Mouse (Mus musculus) intestine, postnatal 0 days (tissue): Measurements from ENCODE around the gene Dnhd1. TPM values are rescaled to one million over a fixed set of nuclear protein-coding genes. Genes with fewer than 3 reads are reported as not detected.
A peak's percentile ranks its signal among the peaks of the same experiment; 100 is the strongest.

Source experiments
- ATAC-seq: fragments of 200-750 bp; cut with Nextera tagmentation; 2 replicates; pipeline ENCODE4 v1.8.0; 2017; ENCODE audit warnings: mild to moderate bottlenecking, moderate TSS enrichment, moderate library complexity
- H3K27ac ChIP-seq: fragments of 300-500 bp; sonication (generic); 2 replicates; pipeline ENCODE4 v1.5.1; 2014; ENCODE audit warnings: mild to moderate bottlenecking, low read depth, low read length, moderate library complexity
- H3K27me3 ChIP-seq: fragments of 300-500 bp; sonication (generic); replicated peaks from 2 replicates; pipeline ENCODE4 v1.6.1; 2014; ENCODE audit warnings: low read length, mixed read lengths; ENCODE audit not compliant: control insufficient read depth, insufficient read depth
- H3K36me3 ChIP-seq: fragments of 300-500 bp; sonication (generic); 2 replicates; pipeline ENCODE4 v1.6.1; 2014; ENCODE audit warnings: mild to moderate bottlenecking, moderate library complexity; ENCODE audit not compliant: control insufficient read depth, insufficient read depth
- H3K4me1 ChIP-seq: fragments of 300-500 bp; sonication (generic); replicated peaks from 2 replicates; pipeline ENCODE4 v1.6.1; 2014; ENCODE audit warnings: antibody characterized with exemption, low read length, mixed read lengths; ENCODE audit not compliant: control insufficient read depth, insufficient read depth
- H3K4me2 ChIP-seq: fragments of 300-500 bp; sonication (generic); replicated peaks from 2 replicates; pipeline ENCODE4 v1.6.1; 2014; ENCODE audit warnings: low read depth, mild to moderate bottlenecking, moderate library complexity
- H3K4me3 ChIP-seq: fragments of 300-500 bp; sonication (generic); 2 replicates; pipeline ENCODE4 v1.5.1; 2014; ENCODE audit warnings: low read depth, low read length
- H3K9ac ChIP-seq: fragments of 300-500 bp; sonication (generic); 2 replicates; pipeline ENCODE4 v1.6.1; 2014; ENCODE audit warnings: mild to moderate bottlenecking, low read depth, low read length
- H3K9me3 ChIP-seq: fragments of 300-500 bp; sonication (generic); 2 replicates; pipeline ENCODE4 v1.6.1; 2016; ENCODE audit warnings: mixed run types; ENCODE audit not compliant: control insufficient read depth
- CTCF ChIP-seq: sonication (generic); IDR thresholded peaks from 2 replicates; pipeline ENCODE4 v1.5.1; 2016; ENCODE audit warnings: low read depth, mild to moderate bottlenecking, control low read depth, antibody characterized with exemption, moderate library complexity
- WGBS: fragments of 180-500 bp; shearing (Covaris S2); extraction: QIAGEN DNeasy Blood & Tissue Kit; methylation state at CpG from one replicate; pipeline ENCODE4 v1.1.7; 2014; 5-methylcytosine and 5-hydroxymethylcytosine counted together
- polyA plus RNA-seq: library from polyadenylated mRNA; unstranded; fragments of >200 nt; fragmentation: Nextera tagmentation; extraction: Ambion mirVana; gene quantifications from 2 replicates; pipeline ENCODE4 v1.2.1, GENCODE M21; 2015

The Dnhd1 gene
- polyA plus RNA-seq, 1 experiment from 2014 or later: 0.09 TPM

- Histone ChIP-seq H3K4me3 (no peak overlapping the region), H3K4me1 (no peaks in the 10 kb centered on the region), H3K4me2 (no peak overlapping the region), H3K9ac (no peak overlapping the region), H3K27me3 (no peaks in the 10 kb centered on the region), H3K36me3 (peaks cover 10% of the 10 kb centered on the region; the same call in 1 of the 2 replicates), H3K27ac (no peak overlapping the region), H3K9me3 (no peaks in the 10 kb centered on the region)
- ATAC-seq: no peak
- WGBS: 30% methylated on average over 3 of the region's 3 CpGs
- TF ChIP-seq CTCF: no peak
Observed at GRCm38 (mm10) chr7:105628633-105629032, 22.0 kb upstream of the Dnhd1 start.

GRCm38 (mm10) chr7:105632551-105632972, 18.1 kb upstream of the Dnhd1 start:
- TF ChIP-seq CTCF: no peak
- no peak for ATAC-seq
- 29% methylated on average over 4 of the region's 4 CpGs for WGBS
- Histone ChIP-seq H3K4me3 (peak overlapping the region; percentile 83), H3K36me3 (peaks cover 22% of the 10 kb centered on the region), H3K9me3 (no peaks in the 10 kb centered on the region), H3K27me3 (no peaks in the 10 kb centered on the region), H3K4me2 (peak overlapping the region; percentile 94), H3K27ac (no peak overlapping the region), H3K4me1 (no peaks in the 10 kb centered on the region), H3K9ac (peak overlapping the region; percentile 69)

GRCm38 (mm10) chr7:105633127-105633800, 17.4 kb upstream of the Dnhd1 start, which contains the start of gene Trim3:
Gene Trim3, minus strand, starts transcription at chr7:105633571.
- H3K36me3 ChIP-seq: peaks cover 28% of the 10 kb centered on the region
- H3K27ac ChIP-seq: peak within 1 kb of the TSS; percentile 54
- WGBS: under 1% methylated on average over 43 of the region's 71 CpGs
- TF ChIP-seq CTCF: 0 out of 2 replicates have a peak, but pooled peaks have one; percentile 5
- no peaks in the 10 kb centered on the region for H3K4me1 ChIP-seq
- no peaks in the 10 kb centered on the region for H3K27me3 ChIP-seq
- H3K4me3 ChIP-seq: peak within 1 kb of the TSS; percentile 83
- H3K9me3 ChIP-seq: no peaks in the 10 kb centered on the region
- H3K4me2 ChIP-seq: peak within 1 kb of the TSS; percentile 94
- H3K9ac ChIP-seq: peak within 1 kb of the TSS; percentile 69
- peak; percentile 88 for ATAC-seq

GRCm38 (mm10) chr7:105633801-105634135, 16.9 kb upstream of the Dnhd1 start:
- Histone ChIP-seq H3K4me1 (no peaks in the 10 kb centered on the region), H3K9ac (peak overlapping the region; percentile 69), H3K4me3 (peak overlapping the region; percentile 83), H3K27me3 (no peaks in the 10 kb centered on the region), H3K27ac (peak overlapping the region; percentile 54), H3K4me2 (peak overlapping the region; percentile 94), H3K36me3 (peaks cover 28% of the 10 kb centered on the region), H3K9me3 (no peaks in the 10 kb centered on the region)
- WGBS: 5% methylated on average over 10 of the region's 10 CpGs
- TF ChIP-seq CTCF: no peak
- no peak; the same call in 1 of the 2 replicates for ATAC-seq

- no peak for ATAC-seq
- H3K27me3 ChIP-seq: no peaks in the 10 kb centered on the region
- TF ChIP-seq CTCF: no peak
- H3K9ac ChIP-seq: peak overlapping the region; percentile 69; the same call in 1 of the 2 replicates
- no peaks in the 10 kb centered on the region for H3K4me1 ChIP-seq
- H3K4me2 ChIP-seq: peak overlapping the region; percentile 94
- H3K9me3 ChIP-seq: no peaks in the 10 kb centered on the region
- H3K4me3 ChIP-seq: peak overlapping the region; percentile 83
- H3K27ac ChIP-seq: no peak overlapping the region
- H3K36me3 ChIP-seq: peaks cover 28% of the 10 kb centered on the region
- 40% methylated on average over 9 of the region's 9 CpGs for WGBS
Observed at GRCm38 (mm10) chr7:105634272-105634920, 16.2 kb upstream of the Dnhd1 start.

- 100% methylated on average over 2 of the region's 2 CpGs for WGBS
- TF ChIP-seq CTCF: no peak
- Histone ChIP-seq H3K4me3 (no peak overlapping the region), H3K9ac (no peak overlapping the region), H3K27ac (no peak overlapping the region), H3K27me3 (no peaks in the 10 kb centered on the region), H3K4me2 (no peak overlapping the region), H3K36me3 (peaks cover 28% of the 10 kb centered on the region), H3K4me1 (no peaks in the 10 kb centered on the region), H3K9me3 (no peaks in the 10 kb centered on the region)
- no peak for ATAC-seq
Observed at GRCm38 (mm10) chr7:105635726-105636125, 14.9 kb upstream of the Dnhd1 start.
